Mouse (Mus musculus): ENCODE measurements around the gene Nt5m.

The Nt5m gene

GRCm38 (mm10) chr11:59906521-59907123 lies 67.4 kb downstream of the Nt5m start:
- DNase-seq (ENCODE audit: low spot score), result no peak

GRCm38 (mm10) chr11:59908446-59908845 lies 69.2 kb downstream of the Nt5m start:
- no peak for DNase-seq (ENCODE audit: low spot score)

DNA sequence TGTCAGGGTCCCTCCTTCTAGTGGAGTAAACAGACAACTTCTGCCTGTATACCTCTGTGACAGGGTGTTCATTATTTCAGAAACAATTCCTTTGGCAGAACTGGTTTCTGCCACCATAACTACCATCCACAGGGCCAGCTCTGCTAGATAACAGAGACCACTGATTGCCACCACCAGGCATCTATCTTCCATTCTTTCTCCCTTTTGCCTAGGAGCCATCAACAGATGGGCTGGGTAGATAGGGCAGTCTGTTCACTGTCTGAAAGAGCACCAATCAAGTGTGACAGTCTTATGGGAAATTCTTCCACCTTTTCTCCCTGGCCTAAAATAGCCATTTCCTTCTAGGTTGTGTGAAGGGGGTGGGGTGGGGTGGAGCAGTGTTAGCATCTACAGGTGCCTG lies 71.3 kb downstream of the Nt5m start:
- no peak for DNase-seq (ENCODE audit: low spot score)

DNA sequence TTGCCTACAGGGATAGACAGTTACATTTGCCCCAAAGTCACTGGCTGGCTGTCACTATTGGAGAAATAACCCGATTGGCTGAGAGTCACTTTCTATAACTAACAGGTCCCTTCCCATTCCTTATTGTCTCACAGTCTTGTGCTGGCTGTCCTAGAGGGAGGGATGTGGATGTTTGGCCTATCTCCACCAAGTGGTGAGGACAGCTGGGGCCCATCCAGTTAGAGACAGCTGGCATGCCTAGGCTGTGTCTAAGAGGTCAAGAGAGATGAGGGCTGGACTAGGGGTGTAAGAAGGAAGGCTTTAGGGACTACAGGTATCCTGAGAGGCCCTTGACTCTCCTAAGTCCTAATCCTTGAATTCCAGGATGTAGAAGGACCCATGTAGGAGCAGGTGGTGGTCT lies 72.3 kb downstream of the Nt5m start:
- DNase-seq (ENCODE audit: low spot score), result no peak

GRCm38 (mm10) chr11:59913702-59914101 lies 74.5 kb downstream of the Nt5m start:
- DNase-seq (ENCODE audit: low spot score), result no peak

- no peak for DNase-seq (ENCODE audit: low spot score)
Observed at GRCm38 (mm10) chr11:59918014-59918413, 78.8 kb downstream of the Nt5m start.

- no peak for DNase-seq (ENCODE audit: low spot score)
Observed at GRCm38 (mm10) chr11:59919401-59919800, 80.2 kb downstream of the Nt5m start.

DNA sequence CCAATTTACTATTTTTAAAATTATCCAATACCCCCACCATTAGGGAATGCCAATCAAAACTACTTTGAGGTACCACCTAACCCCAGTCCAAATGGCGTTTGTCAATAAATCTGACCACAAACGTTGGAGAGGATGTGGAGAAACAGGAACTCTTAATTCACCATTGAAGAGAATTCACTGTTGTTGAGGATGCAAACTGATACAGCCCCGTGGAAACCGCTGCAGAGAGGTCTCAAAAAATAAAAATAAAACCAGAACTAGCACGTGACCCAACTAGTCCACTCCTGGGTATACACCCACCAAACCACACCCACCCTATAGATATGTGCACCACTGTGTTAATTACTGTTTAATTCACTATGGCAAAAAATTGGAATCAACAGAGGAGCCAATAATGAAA lies 81.1 kb downstream of the Nt5m start:
- no peak for DNase-seq (ENCODE audit: low spot score)

- DNase-seq (ENCODE audit: low spot score), result no peak
Observed at GRCm38 (mm10) chr11:59921265-59921664, 82.0 kb downstream of the Nt5m start.

DNA sequence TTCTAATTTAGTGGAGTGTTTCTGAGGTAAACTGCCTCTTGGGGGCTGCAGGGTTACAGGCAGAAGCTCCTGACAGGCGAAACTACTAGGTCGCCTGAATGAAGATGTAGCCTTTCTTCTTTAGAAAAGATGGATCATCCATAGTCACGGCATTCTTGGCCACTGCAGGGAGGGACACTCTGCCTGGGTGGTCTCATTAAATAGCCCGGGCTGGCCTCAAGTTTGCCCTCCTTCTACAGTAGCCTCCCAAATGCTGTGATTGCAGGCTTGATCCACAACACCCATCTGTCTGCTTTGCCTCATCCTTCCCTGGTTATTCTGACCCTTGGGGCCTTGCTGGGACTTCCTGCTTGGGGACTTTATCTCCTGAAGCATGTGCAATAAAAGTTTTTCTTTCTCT lies 90.8 kb downstream of the Nt5m start:
- no peak for DNase-seq (ENCODE audit: low spot score)
